Mouse (Mus musculus): ENCODE data around the gene Strc.
"Not testable (repeated sequence)": the region's sequence is repeated elsewhere in the genome, so short reads cannot be mapped to it uniquely, and the experiment has no call there.

Strc gene

DNA sequence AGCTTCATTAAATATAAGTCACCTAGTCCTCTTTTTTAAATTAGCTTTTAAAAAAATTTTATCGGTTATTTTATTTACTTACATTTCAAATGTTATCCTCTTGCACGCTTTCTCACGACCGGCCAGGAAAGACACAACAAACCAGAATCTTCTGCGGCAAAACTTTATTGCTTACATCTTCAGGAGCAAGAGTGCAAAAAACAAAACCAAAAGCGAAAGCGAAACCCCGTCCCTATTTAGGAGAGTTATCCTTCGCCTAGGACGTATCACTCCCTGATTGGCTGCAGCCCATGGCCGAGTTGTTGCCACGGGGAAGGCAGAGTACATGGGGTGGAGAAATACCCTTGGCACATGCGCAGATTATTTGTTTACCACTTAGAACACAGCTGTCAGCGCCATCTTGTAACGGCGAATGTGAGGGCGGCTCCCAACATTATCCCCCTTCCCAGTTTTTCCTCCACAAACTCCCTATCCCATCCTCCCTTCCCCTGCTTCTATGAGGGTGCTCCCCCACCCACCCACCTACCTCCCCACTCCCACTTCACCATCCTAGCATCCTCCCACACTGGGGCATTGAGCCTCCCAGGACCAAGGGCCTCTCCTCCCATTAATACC is at the start of gene Strc:
TSS of gene Strc (minus strand) at position 208 of the 615 bp plus-strand sequence.
- not testable (repeated sequence) for DNase-seq (ENCODE audit: low spot score)

DNA sequence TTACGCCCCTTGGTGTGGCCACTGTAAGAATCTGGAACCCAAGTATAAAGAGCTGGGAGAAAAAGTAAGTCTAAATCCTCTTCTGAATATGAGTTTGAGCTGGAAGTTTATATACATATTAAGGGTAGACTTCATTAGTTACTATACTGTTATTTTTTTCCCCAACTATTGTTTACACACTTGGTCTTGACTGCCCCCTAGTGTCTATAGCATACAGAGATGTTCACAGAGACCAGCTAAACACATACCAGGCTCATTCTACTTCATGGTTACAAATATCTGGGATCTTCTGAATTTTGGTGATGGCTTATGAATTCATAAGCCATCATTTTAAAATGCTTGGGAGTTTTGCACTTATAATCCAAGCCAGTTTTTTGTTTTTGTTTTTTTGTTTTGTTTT is 47.9 kb upstream of the Strc start:
- peak; percentile 48 for DNase-seq (ENCODE audit: low spot score)

DNA sequence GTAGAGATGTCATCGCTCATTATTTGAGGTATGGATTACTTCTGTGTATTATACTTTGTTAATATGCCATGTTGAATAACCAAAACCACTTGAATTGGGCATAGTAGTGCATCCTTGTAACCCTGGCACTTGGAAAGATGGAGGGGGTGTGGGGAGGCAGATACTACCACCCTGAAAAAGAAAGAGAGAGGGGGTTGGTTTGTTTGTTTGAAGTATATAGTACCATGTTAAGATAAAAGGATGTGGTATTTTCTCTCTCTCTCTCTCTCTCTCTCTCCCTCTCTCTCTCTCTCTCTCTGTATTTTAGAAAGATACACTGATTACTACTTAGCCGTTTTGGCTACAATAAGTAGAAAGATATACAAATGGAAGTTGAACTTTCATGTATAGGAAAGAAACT is 38.9 kb upstream of the Strc start:
- no peak for DNase-seq (ENCODE audit: low spot score)

GRCm38 (mm10) chr2:121423166-121423565 is 36.2 kb upstream of the Strc start:
- no peak for DNase-seq (ENCODE audit: low spot score)

DNA sequence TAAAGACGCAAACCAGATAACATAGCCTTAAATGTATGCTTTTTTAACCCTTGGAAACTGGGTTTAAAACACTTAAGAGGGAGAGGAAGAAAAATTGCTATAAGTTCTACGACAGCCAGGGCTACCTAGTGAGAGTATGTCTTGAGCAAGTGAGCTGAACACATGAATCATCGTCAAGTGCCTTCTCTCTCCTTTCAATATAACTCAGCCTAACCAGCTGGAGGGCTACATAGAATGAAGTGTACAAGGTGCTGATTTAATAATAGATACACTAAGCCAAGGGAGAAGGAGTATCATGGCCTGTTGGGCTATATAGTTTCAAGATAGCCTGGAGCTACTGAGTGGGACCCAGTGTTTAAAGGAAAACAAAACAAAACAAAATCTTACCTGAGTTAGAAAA is 31.5 kb upstream of the Strc start:
- no peak for DNase-seq (ENCODE audit: low spot score)

- DNase-seq (ENCODE audit: low spot score) = no peak
These were observed 29.4 kb upstream of the Strc start for GRCm38 (mm10) chr2:121416356-121416755.

- no peak for DNase-seq (ENCODE audit: low spot score)
These were observed 28.6 kb upstream of the Strc start for GRCm38 (mm10) chr2:121415591-121415990.

DNA sequence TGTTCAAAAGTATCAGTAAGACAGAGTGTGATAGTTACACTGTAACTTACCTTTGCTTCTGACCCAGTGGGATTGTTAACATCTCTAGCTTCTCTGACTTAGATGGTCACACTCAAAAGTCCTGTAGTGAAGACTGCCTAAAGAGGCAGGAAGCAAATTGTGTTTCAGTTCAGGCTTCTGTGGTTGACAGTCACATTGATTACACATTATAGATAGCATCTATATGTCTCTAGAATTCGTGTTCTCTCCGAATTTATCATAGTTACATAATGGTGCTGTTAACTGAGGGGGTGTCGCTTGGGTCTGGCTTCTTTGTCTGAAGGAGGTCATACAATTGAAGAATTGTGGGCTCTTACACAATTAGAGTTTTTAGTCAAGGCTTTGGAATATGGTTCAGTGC is 28.1 kb upstream of the Strc start:
- DNase-seq (ENCODE audit: low spot score) = no peak

- DNase-seq (ENCODE audit: low spot score) = peak; percentile 57
These were observed 27.2 kb upstream of the Strc start for GRCm38 (mm10) chr2:121414139-121414685.

GRCm38 (mm10) chr2:121413387-121414042 is 26.5 kb upstream of the Strc start, which contains the start of the genes Pdia3 and Catsper2:
Pdia3 (plus strand) TSS chr2:121413775.
Catsper2 (minus strand) TSS chr2:121413792.
- DNase-seq (ENCODE audit: low spot score) = peak; percentile 98

DNA sequence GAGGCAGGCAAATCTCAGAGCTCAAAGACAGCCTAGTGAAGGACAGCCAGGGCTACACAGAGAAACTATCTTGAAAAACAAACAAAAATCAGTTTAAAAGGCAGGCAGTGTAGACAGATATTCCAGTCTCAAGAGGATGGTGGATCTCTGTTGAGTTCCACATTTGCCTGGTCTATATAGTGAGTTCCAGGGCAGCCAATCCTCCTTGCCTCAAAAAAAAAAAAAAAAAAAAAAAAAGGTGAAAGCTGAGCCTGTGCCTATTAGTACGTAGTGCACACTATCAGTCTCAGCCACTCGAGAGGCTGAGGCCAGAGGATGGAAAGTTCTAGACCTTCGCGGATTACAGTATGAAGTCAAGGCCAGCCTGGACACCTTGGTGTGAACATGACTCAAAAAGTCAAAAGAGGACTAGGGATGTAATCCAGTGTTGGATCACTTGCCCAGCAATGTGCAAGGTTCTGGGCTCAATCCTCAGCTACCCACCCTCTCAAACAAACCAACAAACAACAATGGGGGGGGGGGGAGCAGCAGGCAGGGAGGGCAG is 25.9 kb upstream of the Strc start:
- peak; percentile 49 for DNase-seq (ENCODE audit: low spot score)

- peak; percentile 33 for DNase-seq (ENCODE audit: low spot score)
These were observed 21.2 kb upstream of the Strc start for GRCm38 (mm10) chr2:121408160-121408559.

GRCm38 (mm10) chr2:121403296-121403695 is 16.3 kb upstream of the Strc start:
- no peak for DNase-seq (ENCODE audit: low spot score)

DNA sequence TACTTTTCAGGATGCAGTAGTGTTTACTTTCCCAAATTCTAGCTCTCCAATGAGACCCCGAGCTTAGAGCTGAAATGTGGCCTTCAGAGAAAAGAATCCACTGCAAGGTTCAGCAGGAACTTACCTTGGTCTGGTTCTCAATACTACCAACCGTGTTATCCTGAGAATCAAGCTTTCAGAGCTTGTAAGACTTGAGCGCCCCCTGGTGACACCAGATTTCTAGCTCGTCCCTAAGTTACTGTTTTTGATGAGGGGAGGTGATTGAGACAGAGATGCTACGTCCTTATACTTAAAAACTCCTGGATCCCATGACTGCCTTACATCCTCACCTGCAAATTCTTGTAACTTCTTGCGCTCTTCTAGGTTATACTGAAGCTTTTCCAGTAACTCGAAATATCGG is 9.7 kb upstream of the Strc start:
- DNase-seq (ENCODE audit: low spot score) = peak; percentile 86

GRCm38 (mm10) chr2:121374766-121375165 is 12.2 kb downstream of the Strc start:
- no peak for DNase-seq (ENCODE audit: low spot score)

DNA sequence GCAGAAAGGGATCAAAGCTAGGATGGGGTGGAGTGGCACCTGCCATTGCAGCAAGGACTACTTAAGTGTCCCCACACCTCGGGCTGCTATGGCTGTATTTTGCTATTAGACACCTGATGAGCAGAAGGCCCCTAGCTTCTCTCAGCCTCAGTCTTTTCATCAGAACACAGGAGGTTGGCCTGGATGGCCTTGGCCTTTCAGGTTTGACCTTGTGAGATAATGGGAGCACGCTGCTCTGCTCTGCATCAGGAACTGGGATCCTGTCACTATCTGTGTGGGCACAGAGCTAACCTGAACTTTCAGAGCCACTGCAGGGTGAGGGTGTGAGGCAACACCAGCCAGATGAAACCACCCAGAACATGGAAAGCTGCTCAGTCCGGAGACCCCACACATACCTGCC is 14.7 kb downstream of the Strc start:
- no peak for DNase-seq (ENCODE audit: low spot score)

DNA sequence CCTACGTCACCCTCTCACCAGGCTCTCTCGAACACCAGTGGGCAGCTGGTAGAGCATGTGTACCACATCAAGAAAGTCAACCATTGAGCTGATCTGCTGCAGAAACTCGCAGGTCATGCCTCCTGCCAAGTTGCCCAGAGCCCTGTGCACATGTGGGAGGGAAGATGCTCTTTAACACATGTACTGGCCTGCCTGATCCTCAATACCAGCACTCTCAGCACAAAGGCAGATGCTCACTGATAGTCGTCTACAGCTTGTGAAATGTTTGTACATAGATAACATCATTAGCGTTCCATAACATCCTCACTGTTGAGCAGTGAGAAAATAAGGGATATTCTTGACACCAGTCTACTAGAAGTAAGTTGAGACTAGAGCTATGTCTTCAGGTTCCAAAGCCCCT is 16.0 kb downstream of the Strc start:
- DNase-seq (ENCODE audit: low spot score) = no peak

DNA sequence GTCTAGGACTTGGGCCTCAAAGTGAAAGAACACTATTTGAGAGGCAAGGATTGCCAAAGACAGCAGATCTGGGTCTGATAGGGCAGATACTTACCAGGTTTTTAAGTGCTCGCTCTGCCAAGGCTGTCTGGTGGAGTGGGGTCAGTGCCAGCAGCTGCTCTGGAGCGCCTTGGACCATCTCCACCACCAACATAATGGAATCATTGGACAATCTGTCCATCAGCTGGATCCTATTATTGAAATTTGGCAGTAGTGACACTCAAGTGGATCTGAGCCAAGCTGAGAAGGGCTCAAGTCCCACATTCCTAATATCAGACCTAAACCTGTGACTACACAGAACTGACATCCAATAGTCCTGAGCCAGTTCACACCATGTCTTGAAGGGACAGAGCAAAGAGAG is 18.1 kb downstream of the Strc start:
- no peak for DNase-seq (ENCODE audit: low spot score)

- DNase-seq (ENCODE audit: low spot score) = no peak
These were observed 23.3 kb downstream of the Strc start for GRCm38 (mm10) chr2:121363656-121364055.

DNA sequence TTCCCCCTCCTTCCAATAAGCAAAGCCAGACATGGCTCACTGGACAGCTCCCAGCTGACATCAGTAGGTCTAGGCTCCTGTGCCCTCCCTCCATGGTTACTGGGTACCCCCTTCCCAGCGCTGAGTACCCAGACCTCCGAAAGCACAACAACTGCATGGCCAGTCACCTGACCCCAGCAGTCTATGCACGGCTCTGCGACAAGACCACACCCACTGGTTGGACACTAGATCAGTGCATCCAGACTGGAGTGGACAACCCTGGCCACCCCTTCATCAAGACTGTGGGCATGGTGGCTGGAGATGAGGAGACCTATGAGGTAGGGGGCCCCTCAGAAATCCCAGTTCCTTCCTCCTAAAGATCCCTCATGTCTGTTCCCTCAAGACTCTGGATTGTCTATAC is 27.5 kb downstream of the Strc start:
- no peak for DNase-seq (ENCODE audit: low spot score)

DNA sequence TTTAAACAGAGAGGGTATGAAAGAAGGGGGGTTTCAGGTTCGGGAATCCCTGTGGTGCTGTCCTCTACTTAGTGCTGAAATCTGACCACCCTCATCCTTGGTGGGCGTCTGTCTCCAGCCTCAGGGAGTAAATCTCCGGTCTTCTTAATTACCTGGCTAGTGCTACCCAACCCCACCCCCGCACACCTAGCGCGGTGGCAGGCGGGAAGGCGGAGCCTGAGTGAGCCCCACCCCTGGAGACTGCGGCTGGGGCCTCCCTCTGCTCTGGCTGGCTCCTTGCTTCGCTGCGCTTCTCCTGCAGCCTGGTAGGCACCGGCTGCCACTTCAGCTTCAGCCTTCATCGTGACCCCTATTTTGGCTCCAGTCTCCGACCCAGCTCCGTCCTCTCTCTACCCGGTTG is 28.6 kb downstream of the Strc start:
- peak; percentile 73 for DNase-seq (ENCODE audit: low spot score)

DNA sequence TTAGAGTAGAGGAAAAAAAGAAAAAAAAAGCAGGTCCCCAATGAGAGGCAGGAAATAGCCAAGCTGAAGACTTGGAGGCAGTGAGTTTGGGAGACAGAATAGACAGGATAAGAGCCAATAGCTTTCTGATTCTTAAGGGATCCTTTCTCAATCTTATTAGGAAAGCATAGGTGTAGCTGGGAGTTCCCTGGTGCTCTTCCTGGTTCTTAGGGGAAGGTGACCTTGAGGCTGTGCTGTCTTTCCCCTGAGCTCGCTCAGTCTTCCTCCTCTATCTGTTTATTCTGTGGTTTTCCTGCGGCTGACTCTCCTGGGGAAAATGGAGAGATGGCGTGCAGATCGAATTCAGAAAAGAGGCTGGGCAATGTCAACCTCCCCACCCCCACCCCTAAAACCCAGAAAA is 29.0 kb downstream of the Strc start:
- no peak for DNase-seq (ENCODE audit: low spot score)

DNA sequence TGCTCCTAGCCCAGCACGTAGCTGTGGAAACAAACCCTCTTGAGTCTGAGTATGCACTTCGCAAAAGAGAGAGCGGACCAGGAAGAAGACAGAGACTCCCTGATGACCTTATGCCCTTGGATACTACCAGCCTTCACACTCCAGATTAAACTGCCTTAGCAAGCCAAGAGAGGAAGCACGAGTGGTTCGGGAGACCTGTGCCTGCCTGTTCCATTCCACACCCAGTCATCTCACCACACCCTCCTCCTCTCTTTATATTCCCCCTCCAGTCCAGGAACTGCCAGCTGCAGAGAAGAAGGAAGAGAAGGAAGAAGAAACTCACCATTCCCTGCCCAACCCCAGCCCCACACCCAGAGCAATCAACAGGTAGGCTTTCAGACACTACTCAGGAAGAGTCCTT is 29.5 kb downstream of the Strc start, which contains the start of gene Ckmt1:
TSS of gene Ckmt1 (plus strand) at position 221 of the 400 bp plus-strand sequence.
- DNase-seq (ENCODE audit: low spot score) = no peak

Data from embryo, embryonic 10 days (tissue).